Mouse (Mus musculus): ENCODE data around the gene Qdpr.

DNA sequence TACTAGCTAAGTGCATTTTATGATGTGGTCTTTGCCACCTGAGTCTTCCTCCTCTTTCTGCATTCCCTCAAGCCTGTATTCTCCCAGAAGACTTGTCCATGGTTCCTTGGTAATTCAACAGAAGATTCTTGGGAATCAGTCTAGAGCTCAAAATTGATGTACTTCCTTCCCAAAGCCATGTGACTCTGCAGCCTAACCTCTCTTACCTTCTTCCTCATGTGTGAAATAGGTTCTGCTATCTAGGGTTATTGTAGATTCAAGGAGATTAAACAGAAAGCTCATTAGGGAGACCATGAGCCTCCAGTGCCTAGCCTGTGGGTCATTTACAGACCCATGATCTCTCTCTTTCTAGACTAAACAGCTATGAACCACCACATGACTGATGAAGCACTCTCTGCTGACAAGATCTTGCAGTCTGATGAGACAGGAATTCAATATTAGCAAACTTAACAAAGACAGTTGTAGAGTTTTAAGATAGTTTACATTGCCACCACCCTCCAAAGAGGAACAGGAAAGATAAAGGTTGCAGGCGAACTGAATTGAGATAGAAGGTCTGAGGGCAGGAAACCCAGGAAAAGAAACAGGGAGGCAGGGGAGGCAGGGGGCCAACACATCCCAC is 23.5 kb downstream of the Qdpr start:
- TF ChIP-seq POLR2A (IDR thresholded peaks at IDR 0.05; ENCODE audit: control insufficient read depth, low read depth, low read length): no peak
- TF ChIP-seq CTCF (IDR thresholded peaks at IDR 0.05; ENCODE audit: control insufficient read depth, insufficient read depth, insufficient replicate concordance, low read depth, low read length): no peak
